Mouse (Mus musculus): ENCODE measurements around the gene Rps8. TPM values are rescaled to one million over a fixed set of nuclear protein-coding genes. Genes with fewer than 3 reads are reported as not detected.

Gene Rps8
- total and polyA plus RNA-seq, 3 experiments: 1,480 to 5,379 (median 2,191) TPM

- no peak overlapping the region for H3K9ac ChIP-seq (ENCODE audit: insufficient read depth, low read depth)
- H3K4me2 ChIP-seq (ENCODE audit: insufficient read depth, low read depth, poor library complexity, severe bottlenecking): no peak overlapping the region
- H3K27me3 ChIP-seq (replicated peaks): no peaks in the 10 kb centered on the region
- dilution Hi-C loops (cut with MboI; ENCODE audit: extremely low pct_ligation_motif_present, extremely low pct_unique_long_range_greater_than_20kb, low sequenced_read_pairs): no loop called here
- in situ Hi-C loops (cut with MboI; ENCODE audit: low pct_ligation_motif_present, low pct_unique_long_range_greater_than_20kb, low sequenced_read_pairs): no loop called here
- H3K9me3 ChIP-seq (replicated peaks; ENCODE audit: low read length): no peaks in the 10 kb centered on the region
- H3K79me2 ChIP-seq (replicated peaks; ENCODE audit: control insufficient read depth, extremely low read depth, insufficient read depth, poor library complexity, severe bottlenecking): peaks cover 17% of the 10 kb centered on the region
- H3K4me3 ChIP-seq (replicated peaks in 1 of 3; ENCODE audit: low read depth in 2 of 3, low read length in 2 of 3, poor library complexity in 1 of 3): no peak overlapping the region
- peaks cover 53 to 61% of the 10 kb centered on the region in 2 experiments for H3K36me3 ChIP-seq (replicated peaks in 1 of 2; ENCODE audit: control insufficient read depth in 1 of 2, insufficient read depth in 1 of 2, low read length in 1 of 2)
- DNase-seq (ENCODE audit: extremely low read depth): no peak
- 0 out of 2 replicates have a peak, but pooled peaks have one; percentile 17 for TF ChIP-seq ETS1 (conservative IDR thresholded peaks at IDR 0.05; ENCODE audit: low read depth, low read length)
- no peak for TF ChIP-seq ZKSCAN1 (IDR thresholded peaks at IDR 0.05; ENCODE audit: borderline replicate concordance, low read depth, low read length)
- H3K27ac ChIP-seq (ENCODE audit: insufficient read depth, low read depth): no peak overlapping the region
- peaks cover 8 to 27% of the 10 kb centered on the region in 2 experiments for H3K4me1 ChIP-seq (ENCODE audit: control insufficient read depth in 1 of 2, insufficient read depth in 2 of 2)
Measured at GRCm38 (mm10) chr4:117148815-117149214, 7.2 kb downstream of the Rps8 start.

DNA sequence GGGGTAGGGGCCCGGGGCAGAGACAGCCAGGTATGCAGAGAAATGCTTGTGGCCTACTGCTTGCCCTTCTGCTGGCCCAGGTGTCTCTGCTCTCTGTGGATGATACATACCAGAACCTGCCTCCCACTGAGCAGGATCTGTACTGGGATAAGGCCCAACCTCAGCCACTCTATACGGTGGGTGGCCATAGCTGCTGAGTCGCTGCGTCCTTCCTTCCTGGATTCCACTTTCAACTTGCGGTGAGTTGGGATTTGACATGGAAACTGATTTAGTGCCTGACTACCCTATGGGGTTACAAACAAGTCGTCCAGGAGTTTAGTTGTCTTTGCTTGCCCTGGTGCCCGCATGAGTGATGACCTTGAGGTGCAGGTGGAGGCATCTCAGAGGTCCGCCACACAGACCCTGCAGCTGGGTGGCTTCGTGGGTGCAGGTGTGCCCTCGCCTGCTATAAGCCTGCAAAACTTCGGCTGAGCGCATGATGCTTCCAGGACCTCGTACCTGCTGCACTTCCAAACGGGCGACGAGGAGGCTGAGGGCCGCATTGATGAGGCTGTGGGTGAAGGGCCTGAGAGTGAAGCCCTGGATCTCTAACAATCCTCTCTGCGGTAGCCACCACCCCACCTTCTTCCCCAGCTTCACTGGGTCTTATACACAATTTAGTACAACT is 7.9 kb downstream of the Rps8 start:
- Histone ChIP-seq H3K36me3 (replicated peaks in 1 of 2; ENCODE audit: control insufficient read depth in 1 of 2, insufficient read depth in 1 of 2, low read length in 1 of 2) (peaks cover 47 to 54% of the 10 kb centered on the region in 2 experiments), H3K4me1 (ENCODE audit: control insufficient read depth in 1 of 2, insufficient read depth in 2 of 2) (peaks cover 7 to 23% of the 10 kb centered on the region in 2 experiments), H3K27ac (ENCODE audit: insufficient read depth, low read depth) (no peak overlapping the region), H3K9ac (ENCODE audit: insufficient read depth, low read depth) (no peak overlapping the region), H3K9me3 (replicated peaks; ENCODE audit: low read length) (no peaks in the 10 kb centered on the region), H3K4me2 (ENCODE audit: insufficient read depth, low read depth, poor library complexity, severe bottlenecking) (no peak overlapping the region), H3K79me2 (replicated peaks; ENCODE audit: control insufficient read depth, extremely low read depth, insufficient read depth, poor library complexity, severe bottlenecking) (peaks cover 11% of the 10 kb centered on the region), H3K27me3 (replicated peaks) (no peaks in the 10 kb centered on the region), H3K4me3 (replicated peaks in 1 of 3; ENCODE audit: low read depth in 2 of 3, low read length in 2 of 3, poor library complexity in 1 of 3) (no peak overlapping the region)
- dilution Hi-C loops (cut with MboI; ENCODE audit: extremely low pct_ligation_motif_present, extremely low pct_unique_long_range_greater_than_20kb, low sequenced_read_pairs) (no loop called here), in situ Hi-C loops (cut with MboI; ENCODE audit: low pct_ligation_motif_present, low pct_unique_long_range_greater_than_20kb, low sequenced_read_pairs) (no loop called here)
- TF ChIP-seq POLR2AphosphoS2 (IDR thresholded peaks at IDR 0.05; ENCODE audit: low read depth, low read length): 0 out of 2 replicates have a peak, but pooled peaks have one; percentile 15
- TF ChIP-seq MYC (IDR thresholded peaks at IDR 0.05; ENCODE audit: low read depth, low read length): no peak
- 0 out of 2 replicates have a peak, but pooled peaks have one; percentile 18 for TF ChIP-seq POLR2A (IDR thresholded peaks at IDR 0.05; ENCODE audit: low read depth, low read length)
- peak; percentile 83; the same call in 1 of the 2 replicates for TF ChIP-seq ZMIZ1 (IDR thresholded peaks at IDR 0.05; ENCODE audit: low read depth, low read length)
- no peak for DNase-seq (ENCODE audit: extremely low read depth)

DNA sequence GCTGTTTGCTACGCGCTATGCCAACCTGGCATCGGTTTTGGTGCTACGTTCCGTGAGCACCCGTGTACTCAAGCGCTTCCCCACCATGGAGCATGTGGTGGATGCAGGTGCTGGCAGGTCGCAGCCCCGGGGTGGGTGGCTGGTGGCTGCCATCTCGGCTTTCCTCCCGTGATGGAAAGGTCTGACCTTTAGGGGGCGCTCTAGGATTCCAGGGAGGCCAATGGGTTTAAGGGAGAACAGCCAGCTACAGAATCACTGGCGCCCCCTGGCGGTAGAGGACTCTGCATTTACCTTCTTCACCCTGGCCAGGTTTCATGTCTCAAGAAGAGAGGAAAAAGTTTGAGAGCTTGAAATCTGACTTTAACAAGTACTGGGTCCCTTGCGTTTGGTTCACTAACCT is 9.9 kb downstream of the Rps8 start:
- in situ Hi-C loops (cut with MboI; ENCODE audit: low pct_ligation_motif_present, low pct_unique_long_range_greater_than_20kb, low sequenced_read_pairs): no loop called here

More for the DNA sequence above, 9.9 kb downstream of the Rps8 start:
- H3K4me1 ChIP-seq (ENCODE audit: control insufficient read depth in 1 of 2, insufficient read depth in 2 of 2): peaks cover 0 to 6% of the 10 kb centered on the region in 2 experiments; a peak in 1 of 4 replicates
- H3K79me2 ChIP-seq (replicated peaks; ENCODE audit: control insufficient read depth, extremely low read depth, insufficient read depth, poor library complexity, severe bottlenecking): no peaks in the 10 kb centered on the region; the same call in 1 of the 2 replicates
- no peaks in the 10 kb centered on the region for H3K9me3 ChIP-seq (replicated peaks; ENCODE audit: low read length)
- dilution Hi-C loops (cut with MboI; ENCODE audit: extremely low pct_ligation_motif_present, extremely low pct_unique_long_range_greater_than_20kb, low sequenced_read_pairs): no loop called here
- H3K36me3 ChIP-seq (replicated peaks in 1 of 2; ENCODE audit: control insufficient read depth in 1 of 2, insufficient read depth in 1 of 2, low read length in 1 of 2): peaks cover 29 to 36% of the 10 kb centered on the region in 2 experiments
- TF ChIP-seq TCF12 (IDR thresholded peaks at IDR 0.05; ENCODE audit: low read depth, low read length) (0 out of 2 replicates have a peak, but pooled peaks have one; percentile 38), ZMIZ1 (IDR thresholded peaks at IDR 0.05; ENCODE audit: low read depth, low read length) (no peak), USF1 (IDR thresholded peaks at IDR 0.05; ENCODE audit: low read depth, low read length) (no peak), HCFC1 (IDR thresholded peaks at IDR 0.05; ENCODE audit: low read depth, low read length) (0 out of 2 replicates have a peak, but pooled peaks have one; percentile 17), SMC3 (IDR thresholded peaks at IDR 0.05; ENCODE audit: low read depth, low read length) (peak; percentile 57), POLR2A (IDR thresholded peaks at IDR 0.05; ENCODE audit: low read depth, low read length) (0 out of 2 replicates have a peak, but pooled peaks have one; percentile 19), CHD1 (IDR thresholded peaks at IDR 0.05; ENCODE audit: low read depth, low read length) (no peak), IRF4 (IDR thresholded peaks at IDR 0.05; ENCODE audit: low read depth, low read length) (0 out of 2 replicates have a peak, but pooled peaks have one; percentile 21), MAZ (IDR thresholded peaks at IDR 0.05; ENCODE audit: low read depth, low read length) (no peak), CTCF (conservative IDR thresholded peaks at IDR 0.05 in 1 of 2, IDR thresholded peaks at IDR 0.05 in 1 of 2; ENCODE audit: low read depth in 2 of 2, low read length in 2 of 2) (peak; percentile 88 to 99), RAD21 (IDR thresholded peaks at IDR 0.05; ENCODE audit: low read depth, low read length) (peak; percentile 65), NELFE (IDR thresholded peaks at IDR 0.05; ENCODE audit: low read depth, low read length) (peak; percentile 66; the same call in 1 of the 2 replicates), KAT2A (IDR thresholded peaks at IDR 0.05; ENCODE audit: insufficient replicate concordance, low read length) (no peak), BHLHE40 (IDR thresholded peaks at IDR 0.05; ENCODE audit: low read depth, low read length) (no peak)
- peak; percentile 97 for DNase-seq (ENCODE audit: extremely low read depth)
- no peak overlapping the region for H3K27ac ChIP-seq (ENCODE audit: insufficient read depth, low read depth)
- H3K4me3 ChIP-seq (replicated peaks in 1 of 3; ENCODE audit: low read depth in 2 of 3, low read length in 2 of 3, poor library complexity in 1 of 3): no peak overlapping the region
- H3K4me2 ChIP-seq (ENCODE audit: insufficient read depth, low read depth, poor library complexity, severe bottlenecking): no peak overlapping the region
- H3K9ac ChIP-seq (ENCODE audit: insufficient read depth, low read depth): no peak overlapping the region
- H3K27me3 ChIP-seq (replicated peaks): no peaks in the 10 kb centered on the region
